Mouse (Mus musculus) limb, embryonic 12.5 days (tissue): ENCODE data around the gene Tbce. TPM values are rescaled to one million over a fixed set of nuclear protein-coding genes. Genes with fewer than 3 reads are reported as not detected.
A peak's percentile ranks its signal among the peaks of the same experiment; 100 is the strongest.
"Not testable (repeated sequence)": the region's sequence is repeated elsewhere in the genome, so short reads cannot be mapped to it uniquely, and the experiment has no call there.

Experiments used
- ATAC-seq: fragments of 200-750 bp; cut with Nextera tagmentation; 2 replicates; pipeline ENCODE4 v1.8.0; 2017; ENCODE audit warnings: low read depth, moderate TSS enrichment; ENCODE audit not compliant: insufficient number of reproducible peaks, insufficient read depth, low FRiP score, low TSS enrichment
- H3K27ac ChIP-seq: fragments of 300-500 bp; sonication (generic); 2 replicates; pipeline ENCODE4 v1.5.1; 2016; ENCODE audit warnings: mild to moderate bottlenecking, moderate library complexity
- H3K27me3 ChIP-seq: fragments of 300-500 bp; sonication (generic); 2 replicates; pipeline ENCODE4 v1.6.1; 2016; ENCODE audit warnings: mild to moderate bottlenecking, moderate library complexity
- H3K36me3 ChIP-seq: fragments of 300-500 bp; sonication (generic); 2 replicates; pipeline ENCODE4 v1.6.1; 2016; ENCODE audit warnings: mild to moderate bottlenecking, moderate library complexity
- H3K4me1 ChIP-seq: fragments of 300-500 bp; sonication (generic); replicated peaks from 2 replicates; pipeline ENCODE4 v1.6.1; 2016
- H3K4me2 ChIP-seq: fragments of 300-500 bp; sonication (generic); 2 replicates; pipeline ENCODE4 v1.6.1; 2016; ENCODE audit warnings: mild to moderate bottlenecking, moderate library complexity
- H3K4me3 ChIP-seq: fragments of 300-500 bp; sonication (generic); replicated peaks from 2 replicates; pipeline ENCODE4 v1.5.1; 2016; ENCODE audit warnings: mild to moderate bottlenecking
- H3K9ac ChIP-seq: fragments of 300-500 bp; sonication (generic); replicated peaks from 2 replicates; pipeline ENCODE4 v1.6.1; 2016; ENCODE audit warnings: mild to moderate bottlenecking, moderate library complexity
- H3K9me3 ChIP-seq: fragments of 300-500 bp; sonication (generic); 2 replicates; pipeline ENCODE4 v1.6.1; 2016; ENCODE audit warnings: mild to moderate bottlenecking, moderate library complexity
- WGBS: fragments of 180-500 bp; shearing (Covaris S2); methylation state at CpG from one replicate; pipeline ENCODE4 v1.1.7; 2016; 5-methylcytosine and 5-hydroxymethylcytosine counted together
- polyA plus RNA-seq: library from polyadenylated mRNA; unstranded; fragments of >200 nt; fragmentation: Nextera tagmentation; extraction: Ambion mirVana; gene quantifications from 2 replicates; pipeline ENCODE4 v1.2.1, GENCODE M21; 2016

Gene Tbce
- polyA plus RNA-seq, 1 experiment from 2014 or later = 61.8 TPM

GRCm38 (mm10) chr13:14062209-14063012 lies 23.0 kb upstream of the Tbce start:
- Histone ChIP-seq H3K27me3 (no peaks in the 10 kb centered on the region), H3K27ac (peak overlapping the region; percentile 91), H3K4me1 (peaks cover 14% of the 10 kb centered on the region), H3K36me3 (peaks cover 21% of the 10 kb centered on the region), H3K9ac (peak overlapping the region; percentile 78), H3K9me3 (no peaks in the 10 kb centered on the region), H3K4me3 (peak overlapping the region; percentile 100), H3K4me2 (peak overlapping the region; percentile 77)
- WGBS = 6% methylated on average over 11 of the region's 11 CpGs
- no peak for ATAC-seq

GRCm38 (mm10) chr13:14059582-14059981 lies 20.1 kb upstream of the Tbce start:
- Histone ChIP-seq H3K27me3 (no peaks in the 10 kb centered on the region), H3K4me2 (no peak overlapping the region), H3K9ac (no peak overlapping the region), H3K27ac (no peak overlapping the region), H3K36me3 (peaks cover 40% of the 10 kb centered on the region), H3K4me3 (no peak overlapping the region), H3K9me3 (no peaks in the 10 kb centered on the region), H3K4me1 (peaks cover 11% of the 10 kb centered on the region)
- no peak for ATAC-seq

- H3K4me1 ChIP-seq = 0 out of 2 replicates have a peak, but pooled peaks cover 4% of the 10 kb centered on the region
- H3K36me3 ChIP-seq = peaks cover 67% of the 10 kb centered on the region
- no peak for ATAC-seq
- no peak overlapping the region for H3K9ac ChIP-seq
- H3K4me2 ChIP-seq = no peak overlapping the region
- no peaks in the 10 kb centered on the region for H3K9me3 ChIP-seq
- 88% methylated on average over 3 of the region's 3 CpGs for WGBS
- H3K4me3 ChIP-seq = no peak overlapping the region
- H3K27me3 ChIP-seq = no peaks in the 10 kb centered on the region
- H3K27ac ChIP-seq = no peak overlapping the region
Measured at GRCm38 (mm10) chr13:14056801-14057200, 17.4 kb upstream of the Tbce start.

GRCm38 (mm10) chr13:14049878-14050277 lies 10.4 kb upstream of the Tbce start:
- Histone ChIP-seq H3K4me1 (no peaks in the 10 kb centered on the region), H3K27ac (no peak overlapping the region), H3K27me3 (no peaks in the 10 kb centered on the region), H3K36me3 (peaks cover 74% of the 10 kb centered on the region), H3K4me3 (no peak overlapping the region), H3K9ac (no peak overlapping the region), H3K9me3 (no peaks in the 10 kb centered on the region), H3K4me2 (no peak overlapping the region)
- no peak for ATAC-seq
- WGBS = 88% methylated on average over 1 of the region's 1 CpGs

- no peak for ATAC-seq
- peaks cover 24% of the 10 kb centered on the region for H3K36me3 ChIP-seq
- no peaks in the 10 kb centered on the region for H3K9me3 ChIP-seq
- no peaks in the 10 kb centered on the region for H3K27me3 ChIP-seq
- H3K4me1 ChIP-seq = peaks cover 6% of the 10 kb centered on the region
- H3K4me2 ChIP-seq = no peak overlapping the region
- no peak overlapping the region for H3K27ac ChIP-seq
- H3K4me3 ChIP-seq = no peak overlapping the region
- WGBS = 82% methylated on average over 2 of the region's 2 CpGs
- H3K9ac ChIP-seq = no peak overlapping the region
Measured at GRCm38 (mm10) chr13:14044521-14044920, 5.1 kb upstream of the Tbce start.

GRCm38 (mm10) chr13:14043851-14044250 lies 4.4 kb upstream of the Tbce start:
- peaks cover 17% of the 10 kb centered on the region for H3K36me3 ChIP-seq
- H3K27ac ChIP-seq = no peak overlapping the region
- ATAC-seq = no peak
- H3K27me3 ChIP-seq = no peaks in the 10 kb centered on the region
- peaks cover 6% of the 10 kb centered on the region for H3K4me1 ChIP-seq
- H3K4me3 ChIP-seq = no peak overlapping the region
- no peak overlapping the region for H3K9ac ChIP-seq
- no peak overlapping the region for H3K4me2 ChIP-seq
- no peaks in the 10 kb centered on the region for H3K9me3 ChIP-seq

GRCm38 (mm10) chr13:14040186-14040585 lies 748 bp upstream of the Tbce start:
- H3K27ac ChIP-seq = no peak overlapping the region; the same call in 1 of the 2 replicates
- 34% methylated on average over 5 of the region's 5 CpGs for WGBS
- no peaks in the 10 kb centered on the region for H3K27me3 ChIP-seq
- no peaks in the 10 kb centered on the region for H3K9me3 ChIP-seq
- no peak for ATAC-seq
- peaks cover 14% of the 10 kb centered on the region for H3K4me1 ChIP-seq
- H3K9ac ChIP-seq = peak overlapping the region; percentile 75
- no peaks in the 10 kb centered on the region for H3K36me3 ChIP-seq
- peak overlapping the region; percentile 65 for H3K4me3 ChIP-seq
- peak overlapping the region; percentile 91 for H3K4me2 ChIP-seq

GRCm38 (mm10) chr13:14038911-14039291 lies 537 bp downstream of the Tbce start:
- Histone ChIP-seq H3K4me3 (peak overlapping the region; percentile 65), H3K4me2 (peak overlapping the region; percentile 91), H3K27me3 (no peaks in the 10 kb centered on the region), H3K9me3 (no peaks in the 10 kb centered on the region), H3K27ac (peak overlapping the region; percentile 98), H3K4me1 (peaks cover 14% of the 10 kb centered on the region), H3K36me3 (no peaks in the 10 kb centered on the region), H3K9ac (peak overlapping the region; percentile 75)
- 7% methylated on average over 8 of the region's 8 CpGs for WGBS
- ATAC-seq = peak; percentile 24; the same call in 1 of the 2 replicates

- no peaks in the 10 kb centered on the region for H3K27me3 ChIP-seq
- ATAC-seq = no peak
- H3K4me3 ChIP-seq = no peak overlapping the region
- H3K9ac ChIP-seq = no peak overlapping the region
- no peaks in the 10 kb centered on the region for H3K36me3 ChIP-seq
- H3K4me1 ChIP-seq = peaks cover 14% of the 10 kb centered on the region
- WGBS = 92% methylated on average over 11 of the region's 11 CpGs
- no peaks in the 10 kb centered on the region for H3K9me3 ChIP-seq
- no peak overlapping the region for H3K4me2 ChIP-seq
- no peak overlapping the region for H3K27ac ChIP-seq
Measured at GRCm38 (mm10) chr13:14035875-14036630, 3.4 kb downstream of the Tbce start.

GRCm38 (mm10) chr13:14035352-14035751 lies 4.1 kb downstream of the Tbce start:
- H3K4me2 ChIP-seq, H3K4me3 ChIP-seq: not testable (repeated sequence)
- WGBS = 92% methylated on average over 3 of the region's 3 CpGs

GRCm38 (mm10) chr13:14034073-14034348 lies 5.4 kb downstream of the Tbce start:
- ATAC-seq = no peak
- H3K9ac ChIP-seq = no peak overlapping the region
- H3K9me3 ChIP-seq = no peaks in the 10 kb centered on the region
- H3K4me2 ChIP-seq = no peak overlapping the region
- no peak overlapping the region for H3K4me3 ChIP-seq
- peaks cover 5% of the 10 kb centered on the region for H3K36me3 ChIP-seq
- peaks cover 8% of the 10 kb centered on the region for H3K4me1 ChIP-seq
- H3K27ac ChIP-seq = no peak overlapping the region
- H3K27me3 ChIP-seq = no peaks in the 10 kb centered on the region

More at GRCm38 (mm10) chr13:14035352-14035751, 4.1 kb downstream of the Tbce start:
- not testable (repeated sequence) for H3K36me3 ChIP-seq, H3K27ac ChIP-seq, H3K9me3 ChIP-seq, H3K27me3 ChIP-seq, H3K9ac ChIP-seq, ATAC-seq
- peaks cover 12% of the 10 kb centered on the region for H3K4me1 ChIP-seq
